Mouse (Mus musculus): Measurements from ENCODE around the gene Gm7544. TPM values are rescaled to one million over a fixed set of nuclear protein-coding genes. Genes with fewer than 3 reads are reported as not detected.
"Not testable (repeated sequence)": the region's sequence is repeated elsewhere in the genome, so short reads cannot be mapped to it uniquely, and the experiment has no call there.

Gene Gm7544
- polyA plus RNA-seq (2012; rRNA removed) = not detected in 2 replicates

DNA sequence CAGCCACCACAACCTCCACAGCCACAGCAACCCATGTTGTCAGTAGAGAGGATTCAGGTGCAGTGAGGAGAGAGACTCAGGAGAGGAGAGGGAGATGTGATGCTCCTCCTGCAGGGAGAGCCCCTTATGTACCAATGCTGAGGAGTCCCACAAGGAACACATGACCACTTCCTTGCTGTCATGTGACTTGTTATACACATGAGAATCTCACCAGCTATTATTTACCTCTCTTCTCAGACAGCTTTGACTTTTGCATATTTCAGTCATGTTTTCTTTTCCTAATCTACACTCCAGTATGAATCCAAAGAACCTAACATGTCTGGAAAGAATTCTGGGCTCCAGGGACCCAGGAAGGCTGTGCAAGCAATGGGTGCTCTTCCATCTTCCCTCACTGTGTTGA is at the start of gene Gm7544:
Gene Gm7544 (minus strand): TSS at position 101 of the 400 bp plus-strand sequence.
- DNase-seq (ENCODE audit: extremely low spot score in 1 of 2, low spot score in 1 of 2) = not testable (repeated sequence)

DNA sequence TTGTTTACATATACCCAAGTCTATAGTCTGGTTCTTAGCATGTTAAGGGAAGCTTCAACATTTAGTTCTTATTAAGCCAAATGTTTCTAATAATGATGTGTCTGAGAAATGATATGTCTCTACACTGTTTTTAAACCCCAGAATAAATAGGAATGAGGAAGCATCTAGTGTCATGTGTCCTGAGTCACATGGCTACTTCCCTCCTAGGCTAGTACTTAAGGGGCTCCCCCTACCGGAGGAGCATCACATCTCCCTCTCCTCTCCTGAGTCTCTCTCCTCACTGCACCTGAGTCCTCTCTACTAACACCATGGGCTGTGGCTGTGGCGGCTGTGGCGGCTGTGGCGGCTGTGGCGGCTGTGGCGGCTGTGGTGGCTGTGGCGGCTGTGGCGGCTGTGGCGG is 44.5 kb upstream of the Gm7544 start, which contains the start of gene Gm47959:
Gene Gm47959 (plus strand): TSS at position 243 of the 400 bp plus-strand sequence.
- not testable (repeated sequence) for DNase-seq (ENCODE audit: extremely low spot score in 1 of 2, low spot score in 1 of 2)

DNA sequence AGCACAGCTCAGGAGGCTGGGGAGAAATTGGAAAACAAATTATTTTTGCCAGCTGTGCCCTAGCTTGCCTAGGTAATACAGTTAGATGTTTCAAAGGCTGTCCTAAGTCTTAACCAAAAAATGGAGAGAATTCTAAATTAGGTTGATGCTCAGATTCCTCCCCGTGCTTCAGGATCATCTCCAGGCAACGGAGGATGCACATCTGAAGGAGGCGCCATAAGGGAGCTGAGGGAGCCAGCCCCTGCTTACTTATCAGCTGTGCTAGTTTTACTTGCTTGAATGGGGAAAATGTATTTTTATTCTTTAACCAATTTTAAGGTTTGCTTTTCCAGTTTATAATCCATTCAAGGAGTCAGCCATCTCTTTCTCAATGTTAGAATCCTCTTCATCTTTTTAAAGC is 38.1 kb upstream of the Gm7544 start:
- no peak for DNase-seq (ENCODE audit: extremely low spot score in 1 of 2, low spot score in 1 of 2)

GRCm38 (mm10) chr1:82992093-82992492 is 36.3 kb upstream of the Gm7544 start:
- DNase-seq (ENCODE audit: extremely low spot score in 1 of 2, low spot score in 1 of 2) = no peak

DNA sequence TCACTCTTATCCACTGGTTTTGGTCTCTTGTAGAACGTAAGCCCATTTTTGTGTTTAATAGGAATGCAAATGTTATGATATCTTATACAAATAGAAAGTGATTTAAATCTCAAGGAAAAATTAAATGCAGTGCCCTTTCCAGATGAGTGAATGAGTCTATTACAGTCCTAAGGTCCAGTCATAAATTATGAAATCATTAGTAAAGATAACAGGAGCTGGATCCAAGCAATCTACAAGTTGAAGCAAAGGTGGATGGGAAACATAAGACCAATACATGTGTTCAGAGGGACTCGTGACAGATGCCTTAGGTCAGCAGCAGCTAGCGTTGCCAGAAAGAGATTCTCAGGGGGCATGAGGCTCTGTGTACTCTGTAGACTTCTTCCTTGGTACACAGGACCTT is 35.8 kb upstream of the Gm7544 start:
- DNase-seq (ENCODE audit: extremely low spot score in 1 of 2, low spot score in 1 of 2) = no peak

DNA sequence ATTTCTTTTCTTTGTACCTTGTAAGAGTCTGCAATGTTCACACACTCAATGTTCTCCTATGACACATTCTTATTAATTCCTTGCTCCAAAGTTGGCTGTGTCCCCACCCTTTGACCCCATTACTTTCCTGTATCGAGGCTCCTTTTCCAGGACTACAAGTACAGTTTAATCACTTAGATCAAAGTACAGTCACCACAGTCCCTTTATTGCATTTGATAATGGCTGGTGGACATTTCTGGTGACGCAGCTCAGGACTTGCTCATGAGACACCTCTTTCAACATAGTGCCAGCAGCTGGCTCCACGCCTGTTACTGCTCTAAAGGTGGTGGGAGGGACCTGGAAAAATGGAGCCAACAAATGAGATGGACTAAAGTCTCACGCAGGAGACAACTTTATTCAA is 35.2 kb upstream of the Gm7544 start:
- no peak for DNase-seq (ENCODE audit: extremely low spot score in 1 of 2, low spot score in 1 of 2)

- DNase-seq (ENCODE audit: extremely low spot score in 1 of 2, low spot score in 1 of 2) = peak; percentile 44 to 92
Observed at GRCm38 (mm10) chr1:82987530-82988198, 31.9 kb upstream of the Gm7544 start.

DNA sequence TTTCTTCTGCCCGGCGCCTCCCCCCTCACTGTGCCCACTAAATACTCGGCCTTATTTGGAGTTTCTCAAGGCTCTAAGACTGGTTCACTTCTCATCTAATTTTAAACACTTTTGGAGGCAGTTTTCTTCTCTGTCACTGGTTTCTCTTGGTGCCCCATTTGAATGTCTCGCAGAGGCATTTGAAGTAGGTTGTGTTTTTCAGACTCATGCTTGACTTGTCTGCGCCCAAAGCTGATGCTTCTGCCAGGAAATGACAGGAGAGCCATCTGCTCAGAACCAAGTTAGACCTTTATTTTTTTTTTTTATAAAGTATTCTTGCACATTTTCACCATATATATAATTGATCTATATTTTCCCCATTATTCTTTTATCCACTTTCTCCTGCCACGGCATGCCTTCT is 30.9 kb upstream of the Gm7544 start:
- DNase-seq (ENCODE audit: extremely low spot score in 1 of 2, low spot score in 1 of 2) = peak in 1 of 2 experiments; percentile 27

DNA sequence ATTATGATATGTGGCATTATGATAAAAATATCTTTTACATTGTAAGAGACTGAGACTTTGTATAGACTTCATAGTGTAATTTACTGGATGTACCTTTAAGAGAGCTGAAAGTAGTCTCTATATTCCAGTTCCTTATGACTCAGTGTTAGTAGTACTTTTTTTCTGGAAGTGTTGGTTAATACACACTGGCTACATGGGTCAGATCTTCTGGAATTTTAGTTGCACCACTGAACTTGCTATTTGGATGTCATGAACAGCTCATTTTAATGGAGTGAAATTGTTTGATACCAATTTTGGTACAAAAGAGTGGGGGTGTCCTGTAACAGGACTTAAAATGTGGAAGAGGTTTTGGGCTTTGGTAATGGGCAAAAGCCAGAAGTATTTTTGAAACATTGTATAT is 22.0 kb upstream of the Gm7544 start:
- DNase-seq (ENCODE audit: extremely low spot score in 1 of 2, low spot score in 1 of 2) = no peak

DNA sequence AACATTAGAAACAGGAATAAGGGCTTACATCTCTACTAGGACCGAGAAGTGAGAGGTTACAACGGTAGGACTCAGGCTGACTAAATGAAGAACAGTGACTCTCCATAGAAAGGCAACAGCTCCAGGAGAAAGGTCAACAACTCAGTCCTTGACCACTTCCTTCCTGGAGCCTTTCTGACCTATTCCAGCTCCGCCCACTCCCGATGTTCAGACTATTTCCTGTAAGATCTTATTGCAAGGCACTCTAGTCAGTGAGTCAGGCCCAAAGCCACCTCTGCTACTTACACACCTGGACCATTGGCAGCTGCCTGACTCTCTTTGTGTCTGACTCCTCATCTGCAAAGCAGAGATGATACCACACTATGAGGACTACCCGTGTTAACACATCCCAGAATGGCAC is 19.9 kb upstream of the Gm7544 start:
- DNase-seq (ENCODE audit: extremely low spot score in 1 of 2, low spot score in 1 of 2) = no peak

DNA sequence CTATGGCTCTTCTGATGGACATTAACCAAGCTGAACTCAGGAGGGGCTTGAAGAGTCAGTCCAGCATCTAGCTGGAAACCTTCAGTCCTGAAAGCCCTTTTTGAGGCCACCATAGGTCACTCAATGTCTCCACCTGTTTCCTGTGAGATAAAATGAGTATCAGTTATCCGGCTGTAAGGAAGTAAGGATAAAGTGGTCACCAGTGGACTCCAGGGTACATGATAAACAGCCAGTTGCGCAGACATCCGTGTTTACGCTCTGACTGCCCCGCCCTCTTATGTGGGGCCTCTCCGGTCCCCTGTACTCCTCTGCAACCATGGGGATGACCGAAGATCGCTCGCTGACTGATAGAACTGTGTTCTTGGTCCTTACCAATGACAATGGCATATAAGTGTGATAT is 18.5 kb upstream of the Gm7544 start:
- no peak for DNase-seq (ENCODE audit: extremely low spot score in 1 of 2, low spot score in 1 of 2)

GRCm38 (mm10) chr1:82973901-82974300 is 18.1 kb upstream of the Gm7544 start:
- no peak for DNase-seq (ENCODE audit: extremely low spot score in 1 of 2, low spot score in 1 of 2)

DNA sequence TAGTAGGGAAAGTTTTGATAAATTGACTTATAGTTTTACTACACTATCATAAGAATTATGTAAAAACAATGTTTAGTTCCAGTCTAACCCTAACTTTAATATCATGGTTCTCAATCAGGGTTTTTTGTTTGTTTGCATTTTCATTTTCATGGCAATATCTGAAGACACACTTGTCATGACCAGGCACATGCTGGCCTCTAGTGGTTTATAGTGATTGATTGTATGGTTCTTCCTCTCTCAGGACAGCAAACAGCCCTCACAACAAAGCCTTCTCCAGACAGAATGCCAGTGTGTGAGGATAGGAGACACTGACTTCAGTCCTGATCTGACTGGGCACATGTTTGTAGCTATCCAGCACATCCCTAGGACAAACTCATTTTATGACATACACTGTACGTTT is 17.4 kb upstream of the Gm7544 start:
- DNase-seq (ENCODE audit: extremely low spot score in 1 of 2, low spot score in 1 of 2) = peak in 1 of 2 experiments; percentile 4

DNA sequence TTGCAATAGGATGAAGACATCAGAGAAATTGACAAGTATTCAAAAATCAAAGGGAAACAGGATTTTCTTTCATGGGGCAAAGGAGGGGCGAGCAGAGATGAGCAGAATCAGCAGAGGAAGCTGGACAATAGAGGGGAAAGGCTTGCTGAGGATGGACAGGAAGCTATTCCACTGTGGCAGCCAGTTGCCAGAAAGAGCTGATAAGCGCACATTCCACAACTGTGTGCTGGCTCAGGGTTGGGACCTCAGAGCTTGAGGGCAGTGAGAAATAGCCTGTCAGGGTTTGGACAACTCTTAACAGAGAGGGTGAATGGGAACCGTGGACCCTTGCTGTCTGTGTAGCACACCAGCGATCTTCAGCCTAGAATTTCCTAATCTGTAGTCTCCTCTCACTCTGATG is 16.2 kb upstream of the Gm7544 start:
- no peak for DNase-seq (ENCODE audit: extremely low spot score in 1 of 2, low spot score in 1 of 2)

DNA sequence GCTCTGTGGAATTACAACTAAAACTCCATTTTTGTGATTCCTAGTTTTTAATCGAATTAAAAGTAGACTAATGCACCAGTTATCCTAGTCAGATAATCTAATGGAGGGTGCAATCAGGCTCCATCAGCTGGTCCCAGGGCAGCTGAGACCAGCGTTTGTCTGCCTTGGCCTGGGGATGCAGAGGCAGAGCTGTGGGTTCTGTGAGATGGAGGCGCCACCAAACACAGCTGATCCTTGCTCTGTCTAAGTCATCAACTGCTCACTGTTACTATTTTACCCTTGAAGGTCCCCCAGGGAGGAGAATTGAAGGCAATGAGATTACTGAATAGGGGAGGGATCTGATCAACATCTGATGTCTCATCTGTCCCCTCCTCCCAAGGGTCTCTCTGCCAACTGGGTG is 10.6 kb upstream of the Gm7544 start:
- no peak for DNase-seq (ENCODE audit: extremely low spot score in 1 of 2, low spot score in 1 of 2)

DNA sequence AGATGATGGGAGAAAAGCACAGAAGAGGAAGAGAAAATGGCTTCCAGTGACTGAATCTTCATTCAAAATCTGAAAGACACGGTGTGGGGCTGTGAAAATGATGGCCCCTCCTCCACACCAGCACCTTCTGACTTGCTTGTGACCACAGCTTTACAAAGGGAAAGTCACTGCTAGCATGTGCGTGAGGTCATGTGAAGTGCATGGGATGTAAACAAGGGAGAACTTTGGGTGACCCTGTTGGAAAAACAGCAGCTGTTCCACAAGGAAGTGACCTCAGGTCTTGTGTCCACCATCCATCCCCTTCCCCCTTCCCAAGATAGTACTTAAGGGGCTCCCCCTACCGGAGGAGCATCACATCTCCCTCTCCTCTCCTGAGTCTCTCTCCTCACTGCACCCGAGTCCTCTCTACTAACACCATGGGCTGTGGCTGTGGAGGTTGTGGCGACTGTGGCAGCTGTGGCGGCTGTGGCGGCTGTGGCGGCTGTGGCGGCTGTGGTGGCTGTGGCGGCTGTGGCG is 4.1 kb upstream of the Gm7544 start, which contains the start of gene Gm47955:
Gene Gm47955 (plus strand): TSS at position 417 of the 516 bp plus-strand sequence.
- DNase-seq (ENCODE audit: extremely low spot score in 1 of 2, low spot score in 1 of 2) = no peak

DNA sequence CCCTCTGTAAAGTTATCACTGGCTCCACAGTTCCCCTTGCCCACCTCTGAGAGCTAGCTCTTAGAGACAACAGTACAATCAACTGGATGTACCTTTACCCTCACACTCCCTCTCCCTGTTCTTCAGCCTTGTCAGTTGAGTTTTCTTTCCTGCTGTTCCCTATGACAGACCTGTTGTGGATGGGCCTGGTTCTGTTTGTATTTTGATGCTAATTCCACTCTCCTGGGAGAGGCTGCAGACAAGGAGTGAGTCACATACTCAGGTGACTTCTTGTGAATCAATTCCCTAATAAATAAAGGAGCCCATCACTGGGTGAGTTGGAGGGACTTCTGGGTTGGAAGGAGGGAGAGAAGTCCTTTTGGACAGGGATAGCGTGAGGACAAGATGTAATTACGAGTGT is 7.2 kb downstream of the Gm7544 start:
- no peak for DNase-seq (ENCODE audit: extremely low spot score in 1 of 2, low spot score in 1 of 2)

GRCm38 (mm10) chr1:82946029-82946428 is 9.8 kb downstream of the Gm7544 start:
- DNase-seq (ENCODE audit: extremely low spot score in 1 of 2, low spot score in 1 of 2) = not testable (repeated sequence)

DNA sequence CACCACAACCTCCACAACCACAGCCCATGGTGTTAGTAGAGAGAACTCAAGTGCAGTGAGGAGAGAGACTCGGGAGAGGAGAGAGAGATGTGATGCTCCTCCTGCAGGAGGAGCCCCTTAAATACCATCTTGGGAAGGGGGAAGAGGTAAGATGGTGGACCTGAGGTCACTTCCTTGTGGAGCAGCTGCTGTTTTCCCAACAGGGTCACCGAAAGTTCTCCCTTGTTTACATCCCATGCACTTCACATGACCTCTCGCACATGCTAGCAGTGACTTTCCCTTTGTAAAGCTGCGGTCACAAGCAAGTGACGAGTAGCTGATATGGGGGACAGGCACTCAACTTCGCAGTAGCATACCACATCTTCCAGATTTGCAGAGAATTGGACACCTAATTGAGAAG is 12.5 kb downstream of the Gm7544 start, which contains the start of gene A030003K21Rik:
Gene A030003K21Rik (minus strand): TSS at position 94 of the 400 bp plus-strand sequence.
- not testable (repeated sequence) for DNase-seq (ENCODE audit: extremely low spot score in 1 of 2, low spot score in 1 of 2)

DNA sequence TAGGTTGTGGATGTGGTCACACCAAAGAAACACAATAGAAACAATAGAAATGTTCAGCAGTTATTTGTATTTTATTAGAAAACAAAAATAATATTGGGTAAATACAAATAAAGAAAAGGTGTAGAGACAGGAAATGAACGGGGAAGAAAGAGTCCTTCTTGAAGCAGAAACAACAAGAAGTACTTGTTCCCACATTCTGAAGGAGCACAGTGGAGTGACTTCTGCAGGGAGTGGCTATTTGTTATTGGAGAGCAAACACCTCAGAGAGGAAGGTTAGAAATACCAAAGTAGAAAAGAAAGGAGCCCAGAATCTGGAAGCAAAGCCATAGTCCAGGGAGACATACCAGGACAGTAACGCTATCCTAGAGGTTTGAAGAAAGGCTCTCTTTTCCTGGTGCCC is 13.3 kb downstream of the Gm7544 start:
- not testable (repeated sequence) for DNase-seq (ENCODE audit: extremely low spot score in 1 of 2, low spot score in 1 of 2)

DNA sequence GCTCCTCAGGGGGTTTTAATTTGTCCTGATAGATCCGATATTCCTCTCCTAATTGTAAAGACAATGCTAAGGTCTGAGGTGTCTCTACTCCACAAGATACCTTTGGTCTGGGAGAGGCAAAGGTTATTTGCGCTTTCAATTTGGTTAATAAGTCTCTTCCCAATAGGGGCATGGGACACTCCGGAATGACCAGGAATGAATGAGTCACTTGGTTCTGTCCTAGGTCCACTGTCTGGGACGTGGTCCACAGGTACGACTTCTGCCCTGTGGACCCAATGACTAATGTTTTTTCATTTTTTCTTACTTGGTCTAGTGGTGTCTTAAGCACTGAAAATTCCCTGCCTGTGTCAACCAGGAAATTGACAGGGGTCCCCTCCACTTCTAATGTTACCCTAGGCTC is 17.1 kb downstream of the Gm7544 start:
- no peak for DNase-seq (ENCODE audit: extremely low spot score in 1 of 2, low spot score in 1 of 2)

GRCm38 (mm10) chr1:82931326-82931725 is 24.5 kb downstream of the Gm7544 start, which contains the start of gene Gm6217:
Gm6217 (minus strand) TSS chr1:82931399.
- DNase-seq (ENCODE audit: extremely low spot score in 1 of 2, low spot score in 1 of 2) = not testable (repeated sequence)
